Mouse (Mus musculus): ENCODE results near the gene Erp29. TPM values are rescaled to one million over a fixed set of nuclear protein-coding genes. Genes with fewer than 3 reads are reported as not detected.

Gene Erp29
- polyA plus RNA-seq, 1 experiment, result 365 TPM

GRCm38 (mm10) chr5:121463601-121464250, 11.4 kb upstream of the Erp29 start:
- no peak overlapping the region for H3K4me3 ChIP-seq (ENCODE audit: insufficient read depth, low read length)
- no peak overlapping the region for H3K27ac ChIP-seq (ENCODE audit: insufficient read depth, low read depth, low read length)
- TF ChIP-seq CTCF (IDR thresholded peaks at IDR 0.05; ENCODE audit: low read depth, low read length) (no peak), POLR2A (IDR thresholded peaks at IDR 0.05; ENCODE audit: borderline replicate concordance, low read depth, low read length) (no peak)
- H3K4me1 ChIP-seq (ENCODE audit: control insufficient read depth, insufficient read depth, low read length), result peaks cover 12% of the 10 kb centered on the region

- H3K4me1 ChIP-seq (ENCODE audit: control insufficient read depth, insufficient read depth, low read length), result peaks cover 12% of the 10 kb centered on the region
- no peak overlapping the region for H3K27ac ChIP-seq (ENCODE audit: insufficient read depth, low read depth, low read length)
- TF ChIP-seq CTCF (IDR thresholded peaks at IDR 0.05; ENCODE audit: low read depth, low read length) (no peak), POLR2A (IDR thresholded peaks at IDR 0.05; ENCODE audit: borderline replicate concordance, low read depth, low read length) (no peak)
- H3K4me3 ChIP-seq (ENCODE audit: insufficient read depth, low read length), result no peak overlapping the region
These were observed 10.7 kb upstream of the Erp29 start for GRCm38 (mm10) chr5:121462967-121463366.

GRCm38 (mm10) chr5:121462171-121462502, 9.8 kb upstream of the Erp29 start:
- H3K4me3 ChIP-seq (ENCODE audit: insufficient read depth, low read length), result no peak overlapping the region
- no peak overlapping the region for H3K27ac ChIP-seq (ENCODE audit: insufficient read depth, low read depth, low read length)
- peaks cover 12% of the 10 kb centered on the region for H3K4me1 ChIP-seq (ENCODE audit: control insufficient read depth, insufficient read depth, low read length)
- TF ChIP-seq CTCF (IDR thresholded peaks at IDR 0.05; ENCODE audit: low read depth, low read length) (no peak), POLR2A (IDR thresholded peaks at IDR 0.05; ENCODE audit: borderline replicate concordance, low read depth, low read length) (no peak)

GRCm38 (mm10) chr5:121461339-121462170, 9.2 kb upstream of the Erp29 start:
- Histone ChIP-seq H3K27ac (ENCODE audit: insufficient read depth, low read depth, low read length) (no peak overlapping the region), H3K4me3 (ENCODE audit: insufficient read depth, low read length) (no peak overlapping the region)
- no peak for TF ChIP-seq POLR2A (IDR thresholded peaks at IDR 0.05; ENCODE audit: borderline replicate concordance, low read depth, low read length)

DNA sequence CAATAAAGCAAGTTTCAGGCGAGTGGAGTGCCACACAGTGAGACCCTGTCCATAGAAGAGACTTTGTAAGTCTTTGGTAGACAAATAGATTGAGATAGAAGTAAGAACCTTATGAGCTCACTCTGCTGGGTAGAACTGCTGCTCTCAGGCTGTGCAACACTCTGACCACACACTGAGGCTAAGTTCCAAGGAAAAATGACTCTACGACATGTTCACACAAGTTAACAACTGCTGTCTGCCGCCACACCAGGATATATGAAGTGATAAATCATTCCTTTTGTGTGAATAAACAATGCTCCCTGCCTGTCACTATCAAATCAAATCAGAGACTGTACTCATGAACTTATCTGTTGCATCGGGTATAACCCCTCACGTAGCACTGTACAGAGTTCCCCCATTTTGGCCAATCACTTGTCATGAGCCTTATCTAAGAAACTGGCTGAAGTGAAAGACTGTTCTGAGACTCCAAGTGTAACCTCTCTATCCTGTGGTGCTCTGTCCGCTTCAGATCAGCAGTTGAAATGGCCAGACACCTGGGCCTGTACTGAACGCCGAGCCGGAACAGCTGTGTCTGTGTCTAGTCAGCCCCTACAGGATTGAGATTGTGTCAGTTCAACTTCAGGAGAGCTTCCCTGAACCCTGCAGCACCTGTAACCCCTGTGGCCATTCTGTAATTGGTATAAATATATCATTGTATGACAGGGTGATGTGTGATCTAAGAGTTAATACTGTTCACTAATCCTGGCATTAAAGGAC, 3.4 kb upstream of the Erp29 start:
- H3K4me1 ChIP-seq (ENCODE audit: control insufficient read depth, insufficient read depth, low read length), result peaks cover 16% of the 10 kb centered on the region
- TF ChIP-seq POLR2A (IDR thresholded peaks at IDR 0.05; ENCODE audit: borderline replicate concordance, low read depth, low read length) (no peak), CTCF (IDR thresholded peaks at IDR 0.05; ENCODE audit: low read depth, low read length) (no peak)
- H3K4me3 ChIP-seq (ENCODE audit: insufficient read depth, low read length), result no peak overlapping the region
- no peak overlapping the region for H3K27ac ChIP-seq (ENCODE audit: insufficient read depth, low read depth, low read length)

More at GRCm38 (mm10) chr5:121461339-121462170, 9.2 kb upstream of the Erp29 start:
- H3K4me1 ChIP-seq (ENCODE audit: control insufficient read depth, insufficient read depth, low read length), result peaks cover 12% of the 10 kb centered on the region

- H3K4me1 ChIP-seq (ENCODE audit: control insufficient read depth, insufficient read depth, low read length), result peaks cover 24% of the 10 kb centered on the region
- TF ChIP-seq CTCF (IDR thresholded peaks at IDR 0.05; ENCODE audit: low read depth, low read length) (no peak), POLR2A (IDR thresholded peaks at IDR 0.05; ENCODE audit: borderline replicate concordance, low read depth, low read length) (no peak)
- H3K27ac ChIP-seq (ENCODE audit: insufficient read depth, low read depth, low read length), result peak overlapping the region; percentile 97
- H3K4me3 ChIP-seq (ENCODE audit: insufficient read depth, low read length), result no peak overlapping the region
These were observed 2.1 kb upstream of the Erp29 start for GRCm38 (mm10) chr5:121454503-121454782.

GRCm38 (mm10) chr5:121453743-121454502, 1.6 kb upstream of the Erp29 start:
- peaks cover 30% of the 10 kb centered on the region for H3K4me1 ChIP-seq (ENCODE audit: control insufficient read depth, insufficient read depth, low read length)
- H3K4me3 ChIP-seq (ENCODE audit: insufficient read depth, low read length), result peak overlapping the region; percentile 93
- peak overlapping the region; percentile 97 for H3K27ac ChIP-seq (ENCODE audit: insufficient read depth, low read depth, low read length)
- TF ChIP-seq POLR2A (IDR thresholded peaks at IDR 0.05; ENCODE audit: borderline replicate concordance, low read depth, low read length) (no peak), CTCF (IDR thresholded peaks at IDR 0.05; ENCODE audit: low read depth, low read length) (no peak)

DNA sequence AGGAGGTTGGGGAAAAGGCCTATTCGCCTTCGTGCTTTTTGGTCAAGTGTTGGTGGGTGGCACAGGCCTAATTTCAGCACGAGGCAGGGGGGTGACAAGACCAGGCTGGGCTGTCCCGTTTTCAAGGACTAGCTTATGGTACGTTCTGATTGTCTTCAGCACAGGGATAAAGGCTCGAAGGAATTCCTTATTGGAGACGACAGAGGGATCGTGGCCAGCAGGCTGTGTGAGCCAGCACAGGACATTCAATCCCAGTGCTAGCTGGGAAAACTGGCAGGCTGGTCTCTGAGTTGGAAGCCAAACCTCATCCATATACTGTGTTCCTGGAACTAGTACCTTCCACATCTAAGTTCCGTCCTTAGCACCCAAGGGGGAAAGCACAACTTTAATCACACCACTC, 600 bp upstream of the Erp29 start:
- peak overlapping the region; percentile 97 for H3K27ac ChIP-seq (ENCODE audit: insufficient read depth, low read depth, low read length)
- peak overlapping the region; percentile 93 for H3K4me3 ChIP-seq (ENCODE audit: insufficient read depth, low read length)
- peaks cover 30% of the 10 kb centered on the region for H3K4me1 ChIP-seq (ENCODE audit: control insufficient read depth, insufficient read depth, low read length)
- TF ChIP-seq CTCF (IDR thresholded peaks at IDR 0.05; ENCODE audit: low read depth, low read length), result no peak
- TF ChIP-seq POLR2A (IDR thresholded peaks at IDR 0.05; ENCODE audit: borderline replicate concordance, low read depth, low read length), result no peak

GRCm38 (mm10) chr5:121451644-121452025, 671 bp downstream of the Erp29 start, which contains the start of gene Tmem116:
TSS of gene Tmem116 (plus strand) at chr5:121451893.
- peak within 1 kb of the TSS; percentile 97 for H3K27ac ChIP-seq (ENCODE audit: insufficient read depth, low read depth, low read length)
- peaks cover 30% of the 10 kb centered on the region for H3K4me1 ChIP-seq (ENCODE audit: control insufficient read depth, insufficient read depth, low read length)
- peak within 1 kb of the TSS; percentile 94 for H3K4me3 ChIP-seq (ENCODE audit: insufficient read depth, low read length)
- no peak for TF ChIP-seq CTCF (IDR thresholded peaks at IDR 0.05; ENCODE audit: low read depth, low read length)
- no peak for TF ChIP-seq POLR2A (IDR thresholded peaks at IDR 0.05; ENCODE audit: borderline replicate concordance, low read depth, low read length)

Data from bone marrow macrophage, adult 2 months (primary cell).